In genomic region chr4:141281153-141281552, GRCm38 (mm10) we compare ENCODE assay signal across 11 mouse cellular contexts. TPM values are rescaled to one million over a fixed set of nuclear protein-coding genes. Genes with fewer than 3 reads are reported as not detected.
DNase-seq lines count a peak whose midpoint lies in the region; ATAC-seq and TF ChIP-seq lines count a peak whose summit lies in the region.
"Had no signal": no experiment of that assay in that cellular context is flagged by ENCODE, and none has a peak within 500 bp of the region (broad histone marks: within the 10 kb centered on the region; RNA-seq: fewer than 3 reads in every experiment).

No protein-coding gene starts in this region.

- intact Hi-C loops in left cerebral cortex, postnatal 14 days (cut with DNase I), result no loop called here

- no peaks in the 10 kb centered on the region for H3K27me3 ChIP-seq in C2C12 (ENCODE audit: control insufficient read depth, insufficient read depth, insufficient read length)
- no peaks in the 10 kb centered on the region for H3K27me3 ChIP-seq in kidney, adult 2 months (replicated peaks; ENCODE audit: control insufficient read depth, insufficient read depth, low read length)
- H3K27me3 ChIP-seq in liver, embryonic 15.5 days, result peaks cover 19% of the 10 kb centered on the region
- H3K27me3 ChIP-seq: limb, embryonic 15.5 days; neural tube, embryonic 12.5 days had no signal

- no peak overlapping the region for H3K9ac ChIP-seq in liver, embryonic 15.5 days
- H3K9ac ChIP-seq: limb, embryonic 15.5 days; neural tube, embryonic 12.5 days had no signal

- peak; percentile 70 for ATAC-seq in liver, embryonic 15.5 days (ENCODE audit: insufficient read depth)
- ATAC-seq: inflammation-experienced regulatory T-cells, adult 6 months had no signal

- H3K79me3 ChIP-seq in C2C12 (ENCODE audit: low read depth), result peaks cover 2% of the 10 kb centered on the region

- no peak overlapping the region for H3K4me3 ChIP-seq in C2C12 (ENCODE audit: insufficient read depth, poor library complexity, severe bottlenecking)
- no peak overlapping the region for H3K4me3 ChIP-seq in kidney, adult 2 months (ENCODE audit: insufficient read depth, low read depth, low read length)
- H3K4me3 ChIP-seq in liver, embryonic 15.5 days (replicated peaks), result no peak overlapping the region
- H3K4me3 ChIP-seq: limb, embryonic 15.5 days; neural tube, embryonic 12.5 days had no signal

- whole genome bisulfite sequencing in kidney, adult 2 months, result 9% methylated on average over 6 of the region's 6 CpGs
- WGBS in liver, embryonic 15.5 days (ENCODE audit: insufficient replicate concordance), result 7% methylated on average over 6 of the region's 6 CpGs

- TF ChIP-seq CTCF in C2C12 (IDR thresholded peaks at IDR 0.05; ENCODE audit: control insufficient read depth, insufficient read depth, insufficient read length), result no peak
- TF ChIP-seq CTCF in kidney, adult 2 months (conservative IDR thresholded peaks at IDR 0.05; ENCODE audit: insufficient read depth, insufficient read length, low read depth, low read length), result no peak

- no peak for TF ChIP-seq POLR2A in kidney, adult 2 months (IDR thresholded peaks at IDR 0.05; ENCODE audit: low read depth, low read length)

- H3K4me1 ChIP-seq in kidney, adult 2 months (ENCODE audit: control insufficient read depth, insufficient read depth, low read length), result peaks cover 26% of the 10 kb centered on the region
- H3K4me1 ChIP-seq in liver, embryonic 15.5 days (replicated peaks), result peaks cover 37% of the 10 kb centered on the region

- H3K79me2 ChIP-seq in C2C12 (ENCODE audit: control insufficient read depth, insufficient read depth), result peaks cover 25% of the 10 kb centered on the region

- DNase-seq in 3134 (ENCODE audit: extremely low read depth, insufficient read length, low spot score), result peak; percentile 84
- peak; percentile 90 for DNase-seq in kidney, adult 2 months
- DNase-seq in left cerebral cortex, postnatal 14 days (ENCODE audit: low spot score in 2 of 2), result no peak
- no peak for DNase-seq in testis, postnatal 14 days (ENCODE audit: low spot score)
- no peak for DNase-seq in frontal cortex, postnatal 10 days (ENCODE audit: low spot score in 2 of 2)
- DNase-seq in ovary, adult 18-20 months (ENCODE audit: low spot score), result no peak

- H3K27ac ChIP-seq in kidney, adult 2 months (ENCODE audit: insufficient read depth, low read depth, low read length), result no peak overlapping the region
- peak overlapping the region; percentile 76 for H3K27ac ChIP-seq in liver, embryonic 15.5 days (replicated peaks)
- H3K27ac ChIP-seq: neural tube, embryonic 12.5 days had no signal

- H3K4me2 ChIP-seq in liver, embryonic 15.5 days, result peak overlapping the region; percentile 33; the same call in 1 of the 2 replicates
- H3K4me2 ChIP-seq: limb, embryonic 15.5 days; neural tube, embryonic 12.5 days had no signal

- H3K9me3 ChIP-seq in liver, embryonic 15.5 days (replicated peaks), result no peaks in the 10 kb centered on the region
- H3K9me3 ChIP-seq: limb, embryonic 15.5 days; neural tube, embryonic 12.5 days had no signal

- H3ac ChIP-seq in C2C12 (ENCODE audit: control insufficient read depth, insufficient read length, low read depth), result no peak overlapping the region

- H3K36me3 ChIP-seq in C2C12 (ENCODE audit: control insufficient read depth, insufficient read depth), result no peaks in the 10 kb centered on the region
- no peaks in the 10 kb centered on the region for H3K36me3 ChIP-seq in kidney, adult 2 months (ENCODE audit: control insufficient read depth, insufficient read depth, low read length)
- H3K36me3 ChIP-seq in liver, embryonic 15.5 days (replicated peaks), result no peaks in the 10 kb centered on the region
- H3K36me3 ChIP-seq: limb, embryonic 15.5 days; neural tube, embryonic 12.5 days had no signal

TF ChIP-seq in C2C12, 6 proteins besides CTCF, POLR2A, EP300 and RAD21:
- no peak for TF ChIP-seq USF1 (IDR thresholded peaks at IDR 0.05; ENCODE audit: low read depth)
- peak; percentile 69 for TF ChIP-seq MAX (IDR thresholded peaks at IDR 0.05)

RNA-seq across cellular contexts. Expression of gene Epha2, which starts 19.9 kb away (rescaled TPM):
- 129 TPM for polyA plus RNA-seq in C2C12 (2012; fragmentation: generic; extraction: Trizol)
- 8.1 and 9.6 TPM in 2 replicates for polyA plus RNA-seq in kidney, adult 2 months (2012; rRNA removed)
- polyA plus RNA-seq in liver, embryonic 15.5 days (2015; fragmentation: Nextera tagmentation; extraction: Ambion mirVana), result 0.75 and 0.79 TPM in 2 replicates
- 1 to 10 TPM; 2.2 to 2.7 TPM for total RNA-seq in left cerebral cortex, postnatal 14 days (2021)
- polyA plus RNA-seq: inflammation-experienced regulatory T-cells, adult 6 months had no signal

RNA-seq across cellular contexts. Expression of gene Arhgef19, which starts 41.9 kb away (rescaled TPM):
- 26.7 TPM for polyA plus RNA-seq in C2C12 (2012; fragmentation: generic; extraction: Trizol)
- polyA plus RNA-seq in kidney, adult 2 months (2012; rRNA removed), result 4.9 and 5.1 TPM in 2 replicates
- 1.5 TPM in 2 replicates for polyA plus RNA-seq in liver, embryonic 15.5 days (2015; fragmentation: Nextera tagmentation; extraction: Ambion mirVana)
- total RNA-seq in left cerebral cortex, postnatal 14 days (2021), result 10 to 100 TPM in 1 of 2 experiments, 1 to 10 TPM in 1; 9.2 to 10.5 TPM
- polyA plus RNA-seq: inflammation-experienced regulatory T-cells, adult 6 months had no signal

Comparison
In these comparisons a context has a peak if more than half of its experiments do, and no peak if none do; other contexts are left out.
1. DNase-seq: peak in 3134 (single experiment) and kidney, adult 2 months (single experiment); none in left cerebral cortex, postnatal 14 days (0 of 2), testis, postnatal 14 days (single experiment), frontal cortex, postnatal 10 days (0 of 2) and ovary, adult 18-20 months (single experiment).
2. RNA of gene Epha2, which starts 19.9 kb away (polyA plus RNA-seq): 129 TPM in C2C12 (single experiment); 8.1 to 9.6 TPM in kidney, adult 2 months and 0.75 to 0.79 TPM in liver, embryonic 15.5 days; every median in the first group is over 10 times any median in the second.